16 mouse cellular contexts compared by ENCODE assay signal in the genomic region with DNA sequence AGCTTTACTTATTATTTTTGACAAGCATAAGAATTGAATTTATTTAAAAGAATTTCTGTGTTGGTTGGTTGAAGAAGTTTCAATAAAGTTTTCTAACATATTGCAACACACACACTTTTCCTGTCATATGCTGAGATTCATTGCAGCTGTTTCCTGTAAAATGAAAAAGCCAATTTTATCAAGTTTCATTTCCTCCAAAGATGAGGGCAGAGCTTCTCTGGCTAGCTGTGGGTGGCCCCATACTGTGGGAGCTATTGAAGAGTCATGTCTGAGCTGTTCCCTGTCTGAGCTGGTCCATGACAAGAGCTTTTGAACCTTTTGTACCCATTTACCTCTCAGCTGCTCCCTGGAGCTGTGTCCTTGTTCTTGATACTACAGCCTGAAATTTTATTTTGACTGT. TPM values are rescaled to one million over a fixed set of nuclear protein-coding genes. Genes with fewer than 3 reads are reported as not detected.
DNase-seq lines count a peak whose midpoint lies in the region; ATAC-seq and TF ChIP-seq lines count a peak whose summit lies in the region.
"Had no signal": no experiment of that assay in that cellular context is flagged by ENCODE, and none has a peak within 500 bp of the region (broad histone marks: within the 10 kb centered on the region; RNA-seq: fewer than 3 reads in every experiment).

No protein-coding gene starts in this region.

- no peak overlapping the region for H3K4me3 ChIP-seq in heart, embryonic 10.5 days
- H3K4me3 ChIP-seq in lung, adult 2 months (replicated peaks; ENCODE audit: extremely low read depth, low read depth, low read length): no peak overlapping the region
- no peak overlapping the region for H3K4me3 ChIP-seq in forebrain, embryonic 15.5 days
- H3K4me3 ChIP-seq: gastrocnemius, adult 2 months; hindbrain, embryonic 12.5 days had no signal

- TF ChIP-seq POLR2A in lung, adult 2 months (IDR thresholded peaks at IDR 0.05; ENCODE audit: borderline replicate concordance, extremely low read depth, low read depth, low read length): no peak

- no peaks in the 10 kb centered on the region for H3K9me3 ChIP-seq in heart, embryonic 10.5 days
- no peaks in the 10 kb centered on the region for H3K9me3 ChIP-seq in forebrain, embryonic 15.5 days
- H3K9me3 ChIP-seq: hindbrain, embryonic 12.5 days had no signal

- TF ChIP-seq CTCF in lung, adult 2 months (IDR thresholded peaks at IDR 0.05; ENCODE audit: insufficient read depth, low read length): no peak

- no peak overlapping the region for H3K9ac ChIP-seq in forebrain, embryonic 15.5 days (replicated peaks)
- H3K9ac ChIP-seq: hindbrain, embryonic 12.5 days had no signal

- H3K27me3 ChIP-seq in heart, embryonic 10.5 days (ENCODE audit: insufficient read depth, poor library complexity, severe bottlenecking): no peaks in the 10 kb centered on the region
- H3K27me3 ChIP-seq in forebrain, embryonic 15.5 days: no peaks in the 10 kb centered on the region
- H3K27me3 ChIP-seq: hindbrain, embryonic 12.5 days had no signal

- H3K27ac ChIP-seq in heart, embryonic 10.5 days: no peak overlapping the region
- no peak overlapping the region for H3K27ac ChIP-seq in forebrain, embryonic 15.5 days (replicated peaks)
- H3K27ac ChIP-seq: gastrocnemius, adult 2 months; hindbrain, embryonic 12.5 days had no signal

- H3K36me3 ChIP-seq in heart, embryonic 10.5 days: no peaks in the 10 kb centered on the region
- H3K36me3 ChIP-seq in forebrain, embryonic 15.5 days: no peaks in the 10 kb centered on the region
- H3K36me3 ChIP-seq: hindbrain, embryonic 12.5 days had no signal

- no peak overlapping the region for H3K4me2 ChIP-seq in forebrain, embryonic 15.5 days (replicated peaks)
- H3K4me2 ChIP-seq: hindbrain, embryonic 12.5 days had no signal

- peak; percentile 95 for DNase-seq in heart, adult 11 months
- DNase-seq in heart, embryonic 10.5 days (ENCODE audit: low spot score): no peak
- DNase-seq in lung, adult 18-20 months: peak; percentile 9 to 14
- DNase-seq in lung, adult 2 months: no peak
- DNase-seq in heart, postnatal 4 days: peak; percentile 8
- DNase-seq: embryo, embryonic 11 days; gastrocnemius, adult 2 months; kidney, adult 18-20 months; layer of hippocampus, postnatal 36 days; thymus, postnatal 4 days had no signal

- peak; percentile 78 for ATAC-seq in neutrophil, adult 5-6 weeks (ENCODE audit: extremely low read depth, insufficient number of reproducible peaks, low FRiP score, poor library complexity, severe bottlenecking)
- ATAC-seq in inflammation-experienced regulatory T-cells, adult 6 months: no peak
- ATAC-seq in forebrain, embryonic 15.5 days (replicated peaks): no peak

- H3K4me1 ChIP-seq in heart, embryonic 10.5 days: no peaks in the 10 kb centered on the region
- H3K4me1 ChIP-seq in lung, adult 2 months (ENCODE audit: control insufficient read depth, insufficient read depth, low read length): no peaks in the 10 kb centered on the region
- no peaks in the 10 kb centered on the region for H3K4me1 ChIP-seq in forebrain, embryonic 15.5 days
- H3K4me1 ChIP-seq: hindbrain, embryonic 12.5 days had no signal

RNA-seq across cellular contexts. Expression of a gene that starts 12.0 kb away (rescaled TPM):
- polyA plus RNA-seq in heart, embryonic 10.5 days (2016; fragmentation: Nextera tagmentation; extraction: Ambion mirVana): not detected in 2 replicates
- polyA plus RNA-seq in lung, adult 2 months (2012; rRNA removed): not detected in 2 replicates
- not detected for total RNA-seq in heart, postnatal 4 days (2021)
- total RNA-seq in neutrophil, adult 5-6 weeks (2017): not detected in 2 replicates
- polyA plus RNA-seq in inflammation-experienced regulatory T-cells, adult 6 months (2017; shearing (Covaris generic)): not detected
- polyA plus RNA-seq in forebrain, embryonic 15.5 days (2015; fragmentation: Nextera tagmentation; extraction: Ambion mirVana): not detected in 2 replicates
- total RNA-seq: gastrocnemius, adult 2 months; layer of hippocampus, postnatal 36 days had no signal
- polyA plus RNA-seq: hindbrain, embryonic 12.5 days; limb, embryonic 14.5 days; stomach, embryonic 14.5 days had no signal

RNA-seq across cellular contexts. Expression of a gene that starts 21.8 kb away (rescaled TPM):
- not detected in 2 replicates for polyA plus RNA-seq in heart, embryonic 10.5 days (2016; fragmentation: Nextera tagmentation; extraction: Ambion mirVana)
- polyA plus RNA-seq in lung, adult 2 months (2012; rRNA removed): 1.7 and 2.7 TPM in 2 replicates
- total RNA-seq in heart, postnatal 4 days (2021): under 1 TPM; 0.36 to 0.57 TPM
- total RNA-seq in neutrophil, adult 5-6 weeks (2017): 552 and 558 TPM in 2 replicates
- 10 to 100 TPM in 1 of 3 experiments, 1 to 10 TPM in 1, under 1 TPM in 1; 0.94 to 10.9 (median 6.5) TPM for polyA plus RNA-seq in inflammation-experienced regulatory T-cells, adult 6 months (2017; shearing (Covaris generic))
- polyA plus RNA-seq in forebrain, embryonic 15.5 days (2015; fragmentation: Nextera tagmentation; extraction: Ambion mirVana): not detected in 2 replicates
- total RNA-seq: gastrocnemius, adult 2 months; layer of hippocampus, postnatal 36 days had no signal
- polyA plus RNA-seq: hindbrain, embryonic 12.5 days; limb, embryonic 14.5 days had no signal

RNA-seq across cellular contexts. Expression of a gene that starts 39.4 kb away (rescaled TPM):
- polyA plus RNA-seq in heart, embryonic 10.5 days (2016; fragmentation: Nextera tagmentation; extraction: Ambion mirVana): not detected in 2 replicates
- not detected in 2 replicates for polyA plus RNA-seq in lung, adult 2 months (2012; rRNA removed)
- total RNA-seq in heart, postnatal 4 days (2021): not detected
- total RNA-seq in neutrophil, adult 5-6 weeks (2017): not detected in 2 replicates
- not detected for polyA plus RNA-seq in inflammation-experienced regulatory T-cells, adult 6 months (2017; shearing (Covaris generic))
- not detected in 2 replicates for polyA plus RNA-seq in forebrain, embryonic 15.5 days (2015; fragmentation: Nextera tagmentation; extraction: Ambion mirVana)
- total RNA-seq: gastrocnemius, adult 2 months; layer of hippocampus, postnatal 36 days had no signal
- polyA plus RNA-seq: hindbrain, embryonic 12.5 days; limb, embryonic 14.5 days; stomach, embryonic 14.5 days had no signal

RNA-seq across cellular contexts. Expression of a gene that starts 47.7 kb away (rescaled TPM):
- polyA plus RNA-seq in heart, embryonic 10.5 days (2016; fragmentation: Nextera tagmentation; extraction: Ambion mirVana): not detected in 2 replicates
- not detected in 2 replicates for polyA plus RNA-seq in lung, adult 2 months (2012; rRNA removed)
- not detected for total RNA-seq in heart, postnatal 4 days (2021)
- total RNA-seq in neutrophil, adult 5-6 weeks (2017): not detected in 2 replicates
- not detected for polyA plus RNA-seq in inflammation-experienced regulatory T-cells, adult 6 months (2017; shearing (Covaris generic))
- polyA plus RNA-seq in forebrain, embryonic 15.5 days (2015; fragmentation: Nextera tagmentation; extraction: Ambion mirVana): not detected in 2 replicates
- total RNA-seq: gastrocnemius, adult 2 months; layer of hippocampus, postnatal 36 days had no signal
- polyA plus RNA-seq: hindbrain, embryonic 12.5 days; limb, embryonic 14.5 days; stomach, embryonic 14.5 days had no signal

Comparison
In these comparisons a context has a peak if more than half of its experiments do, and no peak if none do; other contexts are left out.
1. DNase-seq: peak in heart, adult 11 months (single experiment), lung, adult 18-20 months (2 of 2) and heart, postnatal 4 days (single experiment); none in heart, embryonic 10.5 days (single experiment) and lung, adult 2 months (single experiment).